11 mouse cellular contexts compared by ENCODE assay signal in the genomic region with DNA sequence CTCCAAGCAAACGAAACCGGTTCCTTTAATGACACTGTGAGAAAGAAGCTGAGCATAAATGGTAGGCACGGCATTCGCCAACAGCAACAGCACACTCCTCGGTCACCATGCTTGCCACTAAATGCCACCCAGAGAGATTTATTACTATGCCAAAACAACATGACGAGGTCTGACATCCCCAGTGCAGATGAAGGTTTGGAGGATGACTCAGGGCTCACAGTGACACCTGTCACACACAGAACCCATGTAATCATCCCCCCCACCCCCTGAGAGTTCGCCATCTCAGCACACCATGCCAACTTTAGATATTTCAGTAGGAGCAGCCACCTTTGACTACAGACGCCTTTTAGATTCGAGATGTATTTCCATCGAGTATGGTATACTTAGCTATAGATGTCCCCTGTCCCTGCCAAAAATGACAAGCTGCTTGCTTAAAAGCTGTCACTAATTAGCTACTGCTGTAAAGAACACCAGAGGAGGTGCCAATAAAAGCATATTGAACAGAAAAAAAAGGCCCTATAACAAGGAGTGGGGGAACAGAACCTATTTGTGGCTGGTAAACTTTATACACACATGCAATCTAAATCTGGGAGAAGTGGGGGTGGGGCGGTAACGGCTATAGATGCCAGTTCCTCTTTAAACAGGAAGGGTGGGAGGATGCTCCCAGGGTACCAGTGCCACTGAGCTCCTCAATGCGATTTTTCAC. TPM values are rescaled to one million over a fixed set of nuclear protein-coding genes. Genes with fewer than 3 reads are reported as not detected.
A peak's percentile ranks its signal among the peaks of the same experiment; 100 is the strongest.
DNase-seq lines count a peak whose midpoint lies in the region; ATAC-seq and TF ChIP-seq lines count a peak whose summit lies in the region.
"Had no signal": no experiment of that assay in that cellular context is flagged by ENCODE, and none has a peak within 500 bp of the region (broad histone marks: within the 10 kb centered on the region; RNA-seq: fewer than 3 reads in every experiment).

No protein-coding gene starts in this region.

- no peak for TF ChIP-seq CTCF in gastrocnemius, adult 2 months (IDR thresholded peaks at IDR 0.05)
- TF ChIP-seq CTCF in olfactory bulb, adult 2 months (IDR thresholded peaks at IDR 0.05; ENCODE audit: insufficient read depth, low read depth, low read length) = no peak

- WGBS in olfactory bulb, adult 2 months = 40% methylated on average over 13 of the region's 13 CpGs
- 79% methylated on average over 13 of the region's 13 CpGs for WGBS in kidney, embryonic 16.5 days

- H3K27me3 ChIP-seq in kidney, embryonic 16.5 days (ENCODE audit: insufficient read depth, low read length) = no peaks in the 10 kb centered on the region
- H3K27me3 ChIP-seq: CH12.LX; limb, embryonic 15.5 days had no signal

- peak overlapping the region; percentile 95 for H3K27ac ChIP-seq in gastrocnemius, adult 2 months
- H3K27ac ChIP-seq in olfactory bulb, adult 2 months (ENCODE audit: insufficient read depth, low read depth, low read length) = peak overlapping the region; percentile 92
- H3K27ac ChIP-seq in kidney, embryonic 16.5 days (ENCODE audit: low read length) = no peak overlapping the region
- H3K27ac ChIP-seq: limb, embryonic 15.5 days had no signal

- no peak overlapping the region for H3K4me2 ChIP-seq in kidney, embryonic 16.5 days (replicated peaks; ENCODE audit: low read depth, low read length)
- H3K4me2 ChIP-seq: heart, embryonic 11.5 days; limb, embryonic 15.5 days had no signal

- H3K4me1 ChIP-seq in olfactory bulb, adult 2 months (ENCODE audit: control insufficient read depth, insufficient read depth, low read length) = peaks cover 49% of the 10 kb centered on the region
- H3K4me1 ChIP-seq in kidney, embryonic 16.5 days (ENCODE audit: insufficient read depth, low read length) = no peaks in the 10 kb centered on the region

- no peak for TF ChIP-seq POLR2A in olfactory bulb, adult 2 months (IDR thresholded peaks at IDR 0.05; ENCODE audit: insufficient read depth, low read depth, low read length)

- ATAC-seq in kidney, embryonic 16.5 days (ENCODE audit: low FRiP score, low TSS enrichment) = no peak

- H3K9me3 ChIP-seq in kidney, embryonic 16.5 days (ENCODE audit: low read length) = no peaks in the 10 kb centered on the region
- H3K9me3 ChIP-seq: limb, embryonic 15.5 days had no signal

- intact Hi-C loops in gastrocnemius, adult 2 months (cut with DNase I) = no loop called here
- intact Hi-C loops in gastrocnemius, postnatal 14 days (cut with DNase I; ENCODE audit: low total_unique reads) = no loop called here

- H3K4me3 ChIP-seq in gastrocnemius, adult 2 months = peak overlapping the region; percentile 45
- no peak overlapping the region for H3K4me3 ChIP-seq in olfactory bulb, adult 2 months (ENCODE audit: insufficient read depth, low read depth, low read length)
- H3K4me3 ChIP-seq in kidney, embryonic 16.5 days (ENCODE audit: low read length) = no peak overlapping the region
- H3K4me3 ChIP-seq: limb, embryonic 15.5 days had no signal

- no peaks in the 10 kb centered on the region for H3K36me3 ChIP-seq in kidney, embryonic 16.5 days (ENCODE audit: insufficient read depth, low read length)
- H3K36me3 ChIP-seq: limb, embryonic 15.5 days had no signal

- no peak overlapping the region for H3K9ac ChIP-seq in kidney, embryonic 16.5 days (replicated peaks; ENCODE audit: low read length)
- H3K9ac ChIP-seq: limb, embryonic 15.5 days had no signal

- DNase-seq in gastrocnemius, adult 2 months = no peak
- DNase-seq in gastrocnemius, postnatal 14 days = no peak
- DNase-seq in A20 (ENCODE audit: low read depth, low spot score) = peak; percentile 66
- DNase-seq in frontal cortex, postnatal 10 days (ENCODE audit: low spot score in 2 of 2) = peak; percentile 36 to 63
- no peak for DNase-seq in adrenal gland, adult 18-20 months (ENCODE audit: low spot score in 2 of 2)
- no peak for DNase-seq in adrenal gland, postnatal 36 days

RNA-seq across cellular contexts. Expression of a gene that starts 24.2 kb away (rescaled TPM):
- 100 to 1,000 TPM; 139 to 145 TPM for total RNA-seq in gastrocnemius, adult 2 months (2021)
- total RNA-seq in gastrocnemius, postnatal 14 days (2021) = 100 to 1,000 TPM in 1 of 2 experiments, 10 to 100 TPM in 1; 100.0 to 110 TPM
- 121 TPM in 1 of 2 replicates, not detected in the other for polyA plus RNA-seq in olfactory bulb, adult 2 months (2012; ENCODE audit: insufficient read depth, insufficient read length, low replicate concordance, missing spikeins)
- 10 to 100 TPM; 40.1 to 74.3 TPM for total RNA-seq in adrenal gland, adult 18-20 months (2021)
- polyA plus RNA-seq in kidney, embryonic 16.5 days (2015; fragmentation: Nextera tagmentation; extraction: Ambion mirVana) = 18.7 and 22.5 TPM in 2 replicates
- total RNA-seq in adrenal gland, postnatal 36 days (2021) = 100 to 1,000 TPM in 1 of 2 experiments, 10 to 100 TPM in 1; 58.3 to 111 TPM

RNA-seq across cellular contexts. Expression of a gene that starts 32.8 kb away (rescaled TPM):
- 10 to 100 TPM; 11.7 to 15.8 TPM for total RNA-seq in gastrocnemius, adult 2 months (2021)
- 10 to 100 TPM; 17.9 to 21.5 TPM for total RNA-seq in gastrocnemius, postnatal 14 days (2021)
- not detected in 2 replicates for polyA plus RNA-seq in olfactory bulb, adult 2 months (2012; ENCODE audit: insufficient read depth, insufficient read length, low replicate concordance, missing spikeins)
- total RNA-seq in adrenal gland, adult 18-20 months (2021) = 10 to 100 TPM; 28.0 to 29.3 TPM
- 3.7 and 4.5 TPM in 2 replicates for polyA plus RNA-seq in kidney, embryonic 16.5 days (2015; fragmentation: Nextera tagmentation; extraction: Ambion mirVana)
- 10 to 100 TPM; 26.3 to 39.8 TPM for total RNA-seq in adrenal gland, postnatal 36 days (2021)

RNA-seq across cellular contexts. Expression of a gene that starts 55.6 kb away (rescaled TPM):
- 1 to 10 TPM; 4.3 to 6.9 TPM for total RNA-seq in gastrocnemius, adult 2 months (2021)
- total RNA-seq in gastrocnemius, postnatal 14 days (2021) = 1 to 10 TPM; 5.6 to 7.1 TPM
- polyA plus RNA-seq in olfactory bulb, adult 2 months (2012; ENCODE audit: insufficient read depth, insufficient read length, low replicate concordance, missing spikeins) = not detected in 2 replicates
- total RNA-seq in adrenal gland, adult 18-20 months (2021) = 10 to 100 TPM; 17.8 to 21.4 TPM
- polyA plus RNA-seq in kidney, embryonic 16.5 days (2015; fragmentation: Nextera tagmentation; extraction: Ambion mirVana) = 8.4 and 8.9 TPM in 2 replicates
- total RNA-seq in adrenal gland, postnatal 36 days (2021) = 10 to 100 TPM; 18.8 to 25.8 TPM

Comparison
In these comparisons a context has a peak if more than half of its experiments do, and no peak if none do; other contexts are left out.
1. DNase-seq: peak in A20 (single experiment) and frontal cortex, postnatal 10 days (2 of 2); none in gastrocnemius, adult 2 months (single experiment), gastrocnemius, postnatal 14 days (single experiment), adrenal gland, adult 18-20 months (0 of 2) and adrenal gland, postnatal 36 days (0 of 2).